Mouse (Mus musculus) CD4-positive, CD25-positive, alpha-beta regulatory T cell, adult 4 months (primary cell): ENCODE measurements at regions not wholly inside any gene's neighbourhood (a gene's known extent, or its start where the extent isn't known, plus 50 kb on each side); places are given as distances from the start of the nearest gene placed in this dataset.
A peak's percentile ranks its signal among the peaks of the same experiment; 100 is the strongest.

Experiments
- ATAC-seq: one replicate; pipeline ENCODE4 v1.8.0; 2017

DNA sequence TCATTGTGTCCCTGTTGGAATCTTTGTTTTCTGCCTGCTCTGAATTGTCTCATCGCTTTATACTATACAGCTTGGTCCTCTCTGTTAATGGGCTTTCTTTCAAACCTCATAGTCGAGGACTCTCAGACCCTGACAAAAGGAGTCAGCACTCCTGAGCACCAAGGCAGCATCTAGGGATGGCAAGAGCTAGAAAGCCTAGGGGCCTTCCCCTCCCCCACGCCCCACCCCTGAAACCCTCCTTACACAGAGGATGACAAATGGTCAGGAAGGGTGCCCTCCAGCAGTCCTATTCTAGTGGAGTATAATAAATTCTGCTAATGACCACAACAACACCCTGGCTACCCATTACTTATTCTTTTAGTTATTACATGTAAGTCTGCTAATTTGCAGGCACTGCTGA is 74.4 kb downstream of the Tbx19 start:
- ATAC-seq = no peak

GRCm38 (mm10) chr1:165084753-165085152 is 75.8 kb downstream of the Tbx19 start:
- peak; percentile 89 for ATAC-seq

- ATAC-seq = no peak
Measured at GRCm38 (mm10) chr1:165084179-165084578, 76.4 kb downstream of the Tbx19 start.

DNA sequence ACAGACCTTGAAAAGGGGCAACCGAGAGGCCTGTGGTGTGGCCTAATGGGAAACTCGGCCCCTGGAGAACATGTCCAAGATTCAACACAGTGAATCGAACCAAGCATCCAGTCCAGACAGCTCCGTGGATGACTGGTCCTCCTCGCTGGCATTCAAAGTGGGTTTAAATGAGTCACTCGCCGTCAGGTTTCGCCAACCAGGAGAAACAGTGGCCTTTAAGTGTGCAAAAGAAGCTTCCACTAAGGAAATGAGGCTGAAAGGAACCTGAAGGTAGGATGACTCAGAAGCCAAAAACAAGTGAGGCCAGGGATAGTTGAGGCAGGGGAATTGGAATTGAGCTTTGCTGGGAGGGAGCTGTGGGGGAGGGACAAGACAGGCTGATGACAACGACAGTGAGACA is 80.2 kb downstream of the Tbx19 start:
- ATAC-seq = no peak

- ATAC-seq = no peak
Measured at GRCm38 (mm10) chr1:165077313-165077712, 83.3 kb downstream of the Tbx19 start.

GRCm38 (mm10) chr1:165075301-165076082 is 85.1 kb downstream of the Tbx19 start:
- peak; percentile 90 for ATAC-seq

GRCm38 (mm10) chr1:165071831-165072491 is 88.6 kb downstream of the Tbx19 start:
- ATAC-seq = no peak

GRCm38 (mm10) chr1:165064981-165065380 is 95.6 kb downstream of the Tbx19 start:
- no peak for ATAC-seq

DNA sequence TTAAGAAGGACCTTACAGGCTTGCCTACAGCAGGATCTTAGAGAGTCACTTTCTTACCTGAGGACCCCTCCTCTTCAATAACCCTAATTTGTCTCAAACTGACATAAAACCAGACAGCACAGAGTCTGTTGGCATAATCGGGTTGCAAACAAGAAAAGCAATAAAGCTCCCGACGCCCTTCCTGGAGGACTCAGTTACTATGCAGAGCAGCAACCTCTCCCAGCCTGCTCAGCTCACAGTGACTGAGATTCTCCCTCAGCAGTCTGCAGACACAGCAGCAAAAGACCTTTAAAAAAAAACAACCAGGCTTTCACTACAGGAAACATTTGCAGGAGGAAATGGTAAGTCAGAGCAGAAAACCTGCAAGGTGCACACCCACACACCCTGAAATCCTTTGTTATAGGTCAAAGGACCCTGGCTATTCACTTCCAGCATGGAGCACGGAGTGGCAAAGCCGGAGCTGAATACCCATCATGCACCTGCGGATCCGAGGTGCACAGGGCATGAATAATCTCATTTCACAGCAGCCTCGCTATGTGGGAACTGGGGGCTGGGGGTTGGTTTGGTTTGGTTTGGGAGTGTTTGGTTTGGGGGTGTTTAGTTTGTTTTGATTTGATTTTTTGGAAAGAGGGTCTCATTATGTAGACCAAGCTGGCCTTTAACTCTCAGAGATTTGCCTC is 97.6 kb downstream of the Tbx19 start:
- ATAC-seq = peak; percentile 79

DNA sequence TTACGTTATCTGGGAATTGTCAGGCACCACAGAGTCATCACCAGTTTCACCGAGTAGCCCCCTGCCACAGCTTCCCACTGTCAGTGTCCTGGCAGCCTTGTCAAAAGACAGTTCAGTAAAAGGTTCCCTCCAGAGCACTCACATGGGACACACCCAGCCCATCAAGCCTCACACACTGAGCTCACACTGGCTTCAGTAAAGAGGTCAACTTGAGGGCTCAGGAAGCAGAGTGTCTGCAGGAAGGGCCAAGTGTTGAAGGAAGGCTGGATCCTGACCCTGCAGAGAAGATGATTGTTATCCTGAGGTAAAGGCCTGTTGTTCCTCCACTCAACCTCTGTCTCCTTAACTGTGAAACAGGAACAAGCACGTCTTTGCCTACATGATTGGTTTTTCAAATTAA is 99.2 kb downstream of the Tbx19 start:
- no peak for ATAC-seq

DNA sequence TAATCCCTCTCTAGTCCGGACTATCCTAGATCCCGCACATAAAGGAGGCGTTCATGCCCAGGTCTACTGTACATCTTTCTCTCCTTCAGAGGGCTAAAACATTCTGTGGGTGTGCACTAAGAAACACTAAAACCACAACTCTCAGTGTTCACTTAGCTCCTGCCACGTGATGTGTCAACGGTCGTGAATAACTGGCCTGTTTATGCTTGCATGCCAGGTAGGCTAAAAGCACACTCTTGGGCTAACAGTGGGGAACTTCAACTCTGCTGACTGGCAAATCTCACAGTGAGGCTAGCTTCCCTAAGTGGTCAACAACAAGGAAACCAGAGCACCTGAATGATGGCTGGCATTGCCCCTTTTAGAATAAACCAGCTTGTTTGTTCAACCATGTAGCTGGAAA is 106.3 kb downstream of the Tbx19 start:
- no peak for ATAC-seq

- no peak for ATAC-seq
Measured at GRCm38 (mm10) chr1:165051294-165051693, 109.3 kb downstream of the Tbx19 start.

GRCm38 (mm10) chr1:165050176-165050575 is 110.4 kb downstream of the Tbx19 start:
- ATAC-seq = no peak

GRCm38 (mm10) chr1:165046637-165047036 is 111.3 kb upstream of the Xcl1 start:
- ATAC-seq = no peak

GRCm38 (mm10) chr1:165046056-165046455 is 110.7 kb upstream of the Xcl1 start:
- no peak for ATAC-seq

GRCm38 (mm10) chr1:165043361-165043760 is 108.0 kb upstream of the Xcl1 start:
- no peak for ATAC-seq

GRCm38 (mm10) chr1:165042105-165042504 is 106.8 kb upstream of the Xcl1 start:
- no peak for ATAC-seq

DNA sequence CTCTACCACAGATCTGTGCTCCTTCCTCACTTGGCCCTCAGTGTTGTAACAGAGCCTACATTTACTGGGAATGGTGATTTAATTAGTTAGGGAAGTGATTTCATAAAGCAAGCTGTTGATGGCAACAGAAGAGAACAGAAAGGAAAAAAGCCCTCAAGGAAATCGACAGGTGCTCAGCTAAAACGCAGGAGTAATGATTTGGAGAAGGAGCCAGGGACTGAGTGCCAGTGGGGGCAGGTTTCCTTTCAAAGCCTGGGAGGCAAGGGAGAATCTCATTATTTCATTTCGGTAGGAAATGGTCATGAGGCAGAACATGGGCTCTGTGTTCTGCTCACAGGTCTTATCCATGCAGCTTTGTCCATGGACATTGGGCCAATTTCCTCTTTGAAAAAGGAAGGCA is 101.3 kb upstream of the Xcl1 start:
- no peak for ATAC-seq

DNA sequence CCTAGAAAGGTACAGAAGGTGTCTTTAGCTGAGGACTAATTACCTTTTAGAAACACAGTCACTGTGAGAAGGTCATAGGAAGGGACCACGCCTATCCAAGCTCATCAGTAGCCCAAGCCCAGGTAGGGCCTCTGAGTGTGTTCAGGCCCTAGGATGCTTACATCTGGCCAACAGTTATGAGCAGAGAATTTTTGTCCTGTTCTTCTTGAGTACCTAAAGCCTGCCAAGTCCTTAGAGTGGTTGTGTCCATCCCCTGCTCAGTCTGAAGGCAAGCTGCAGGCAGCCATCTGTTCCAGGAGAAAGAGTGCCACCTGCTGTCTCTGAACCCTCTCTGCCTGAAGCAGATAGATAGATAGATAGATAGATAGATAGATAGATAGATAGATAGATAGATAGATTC is 100.3 kb upstream of the Xcl1 start:
- ATAC-seq = peak; percentile 60

GRCm38 (mm10) chr1:165020960-165021563 is 85.7 kb upstream of the Xcl1 start:
- no peak for ATAC-seq

DNA sequence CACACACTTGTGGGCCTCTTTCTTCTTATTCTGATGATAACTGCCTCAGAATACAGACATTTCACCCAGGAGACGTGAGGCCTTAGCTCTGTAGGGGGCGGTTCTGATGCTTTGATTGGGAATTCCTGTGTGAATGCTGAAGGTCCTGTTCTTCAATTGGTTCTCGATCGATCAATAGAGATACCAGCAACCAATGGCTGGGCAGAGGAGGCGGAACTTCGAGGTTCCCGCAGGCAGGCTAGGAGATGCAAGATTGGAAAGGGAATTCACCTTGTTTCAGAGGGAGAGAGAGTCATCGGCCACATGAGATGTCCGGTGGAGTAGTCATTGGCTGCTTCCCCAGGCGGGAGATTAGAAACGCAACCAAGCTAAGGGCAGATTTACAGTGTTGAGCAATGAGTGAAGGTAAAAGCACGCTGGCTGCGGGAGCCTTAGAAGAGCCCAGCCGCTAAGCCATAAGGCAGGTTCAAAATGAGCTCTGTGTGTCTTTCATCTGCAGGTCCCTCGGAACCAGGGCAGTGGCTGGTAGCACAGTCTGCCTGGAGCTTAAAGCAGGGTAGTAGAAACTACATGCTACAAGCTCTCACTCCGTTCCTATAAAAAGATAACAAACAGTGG is 83.5 kb upstream of the Xcl1 start:
- ATAC-seq = no peak

GRCm38 (mm10) chr1:165018236-165018635 is 82.9 kb upstream of the Xcl1 start:
- no peak for ATAC-seq

DNA sequence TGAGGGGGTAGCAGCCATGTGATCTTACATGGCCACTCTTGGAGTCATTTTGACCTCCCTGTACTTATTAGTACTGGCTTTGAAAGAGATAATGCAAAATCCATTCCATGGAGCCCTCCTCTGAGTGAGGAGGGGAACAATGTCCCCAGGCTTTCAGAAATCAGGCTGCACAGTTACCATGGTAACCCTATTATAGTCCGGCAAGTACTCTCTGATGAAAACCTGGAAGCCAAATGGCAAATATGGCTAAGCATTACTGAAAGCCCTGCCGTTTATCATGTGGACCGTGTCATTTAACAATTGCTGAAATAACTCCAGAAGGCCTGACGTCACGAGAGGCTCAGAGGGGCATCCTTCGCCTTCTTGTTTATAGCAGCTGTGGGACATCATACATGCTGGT is 82.5 kb upstream of the Xcl1 start:
- no peak for ATAC-seq
